Mouse (Mus musculus): ENCODE data around the gene Ccdc157. TPM values are rescaled to one million over a fixed set of nuclear protein-coding genes. Genes with fewer than 3 reads are reported as not detected.

Ccdc157 gene
- polyA plus RNA-seq, 1 experiment: 15.8 TPM

DNA sequence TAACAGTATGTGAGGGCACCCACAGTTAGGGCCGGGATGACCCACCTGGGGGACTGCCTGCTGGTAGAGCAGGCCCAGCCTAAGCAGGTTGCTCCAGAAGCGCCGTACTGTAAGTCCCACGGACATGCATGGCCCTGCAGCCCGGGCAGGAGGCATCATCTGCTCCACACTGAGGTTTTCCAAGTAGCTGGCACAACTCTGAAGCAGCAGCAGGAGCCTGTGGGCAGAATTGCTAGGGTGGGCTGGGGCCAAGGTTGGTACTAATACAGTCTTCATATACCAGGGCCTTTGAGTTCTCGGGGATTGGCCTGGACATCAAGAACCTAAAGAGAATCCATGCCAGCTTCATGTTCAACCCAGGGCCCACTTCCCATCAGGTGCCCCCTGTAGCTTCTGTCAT, 10.2 kb downstream of the Ccdc157 start:
- 51% methylated on average over 6 of the region's 6 CpGs for WGBS
- Histone ChIP-seq H3K4me3 (replicated peaks; ENCODE audit: insufficient read depth, low read depth, low read length) (no peak overlapping the region), H3K27me3 (ENCODE audit: control insufficient read depth, insufficient read depth, low read length) (no peaks in the 10 kb centered on the region), H3K27ac (ENCODE audit: insufficient read depth, low read length) (no peak overlapping the region), H3K4me1 (ENCODE audit: control insufficient read depth, insufficient read depth, low read length) (no peaks in the 10 kb centered on the region)
- no peak for TF ChIP-seq CTCF (IDR thresholded peaks at IDR 0.05; ENCODE audit: borderline replicate concordance, insufficient read depth, low read depth, low read length)
- no peak for TF ChIP-seq POLR2A (IDR thresholded peaks at IDR 0.05; ENCODE audit: borderline replicate concordance, insufficient read depth, low read length)
- DNase-seq: no peak

DNA sequence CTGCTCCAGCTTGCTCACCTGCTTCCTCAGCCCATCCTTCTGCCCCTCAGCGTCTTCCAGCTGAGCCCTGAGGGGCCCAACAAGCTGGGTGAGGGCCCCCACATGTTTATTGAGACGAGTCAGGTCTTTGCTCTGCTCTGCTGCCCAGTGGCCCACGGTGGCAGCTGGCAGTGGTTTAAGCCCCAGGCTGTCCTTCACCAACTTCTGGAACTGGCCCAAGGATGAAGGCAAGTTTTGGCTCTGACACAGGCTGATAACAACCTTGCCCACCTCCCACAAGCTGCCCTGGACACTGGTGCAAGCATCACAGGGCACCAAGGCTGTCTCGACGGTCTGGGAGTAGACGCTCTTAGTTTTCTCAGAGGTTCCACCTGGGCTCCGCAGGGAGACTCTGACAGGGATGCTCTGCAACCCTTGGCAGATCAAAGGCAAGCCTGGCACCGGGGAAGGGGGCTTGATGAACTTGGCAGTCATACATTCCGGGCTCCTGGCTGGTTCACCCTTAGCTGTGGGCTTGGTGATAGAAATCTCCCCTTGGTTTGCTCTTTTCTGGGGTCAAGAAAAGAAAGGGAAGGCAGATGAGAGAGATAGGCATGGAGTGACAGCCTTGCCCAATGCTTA, 11.4 kb downstream of the Ccdc157 start:
- WGBS: 47% methylated on average over 9 of the region's 9 CpGs
- TF ChIP-seq POLR2A (IDR thresholded peaks at IDR 0.05; ENCODE audit: borderline replicate concordance, insufficient read depth, low read length) (no peak), CTCF (IDR thresholded peaks at IDR 0.05; ENCODE audit: borderline replicate concordance, insufficient read depth, low read depth, low read length) (no peak)
- DNase-seq: no peak
- Histone ChIP-seq H3K4me3 (replicated peaks; ENCODE audit: insufficient read depth, low read depth, low read length) (no peak overlapping the region), H3K27me3 (ENCODE audit: control insufficient read depth, insufficient read depth, low read length) (no peaks in the 10 kb centered on the region), H3K4me1 (ENCODE audit: control insufficient read depth, insufficient read depth, low read length) (no peaks in the 10 kb centered on the region), H3K27ac (ENCODE audit: insufficient read depth, low read length) (no peak overlapping the region)

DNA sequence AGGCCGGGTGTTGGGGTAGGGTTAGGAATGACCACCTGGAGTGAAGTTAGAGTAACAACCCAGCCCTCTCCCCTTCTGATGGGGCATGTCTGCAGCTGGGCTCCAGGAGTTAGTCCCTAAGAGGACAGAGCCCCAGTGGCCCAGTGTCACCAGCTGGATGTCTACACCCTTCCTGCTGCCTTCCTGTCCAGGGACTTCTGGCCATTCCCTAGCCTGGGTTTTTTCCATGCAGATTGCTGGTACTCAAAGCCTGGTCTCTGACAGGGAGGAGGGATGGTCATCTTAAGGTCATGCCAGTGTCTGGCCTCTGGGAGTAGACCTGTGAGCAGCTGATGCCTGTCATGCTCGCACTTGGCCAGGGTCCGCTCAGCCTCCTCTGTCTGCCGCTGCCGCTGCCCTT, 12.0 kb downstream of the Ccdc157 start:
- WGBS: 81% methylated on average over 5 of the region's 5 CpGs

DNA sequence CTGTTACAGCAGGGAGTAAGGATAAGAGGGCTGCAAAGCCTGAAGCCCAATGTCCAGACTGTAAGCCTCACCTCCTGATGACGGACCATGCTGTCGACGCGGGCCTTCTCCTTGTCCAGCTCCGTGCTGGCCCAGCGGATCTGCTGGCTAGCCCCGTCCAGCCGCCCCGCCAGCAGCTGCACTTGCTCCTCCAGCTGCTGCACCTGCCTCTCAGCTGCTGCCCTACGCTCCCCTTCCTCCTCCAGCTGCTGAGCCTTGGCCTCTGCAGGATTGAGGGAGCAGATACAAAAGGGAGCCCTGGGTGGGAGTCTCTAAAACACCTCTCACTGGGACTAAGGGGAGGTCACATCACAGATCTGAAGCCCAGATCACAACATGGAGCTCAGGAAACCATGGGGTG, 13.0 kb downstream of the Ccdc157 start:
- DNase-seq: no peak
- 91% methylated on average over 10 of the region's 10 CpGs for WGBS
- H3K4me3 ChIP-seq (replicated peaks; ENCODE audit: insufficient read depth, low read depth, low read length): no peak overlapping the region
- no peak overlapping the region for H3K27ac ChIP-seq (ENCODE audit: insufficient read depth, low read length)
- no peaks in the 10 kb centered on the region for H3K4me1 ChIP-seq (ENCODE audit: control insufficient read depth, insufficient read depth, low read length)
- H3K27me3 ChIP-seq (ENCODE audit: control insufficient read depth, insufficient read depth, low read length): no peaks in the 10 kb centered on the region
- no peak for TF ChIP-seq POLR2A (IDR thresholded peaks at IDR 0.05; ENCODE audit: borderline replicate concordance, insufficient read depth, low read length)
- TF ChIP-seq CTCF (IDR thresholded peaks at IDR 0.05; ENCODE audit: borderline replicate concordance, insufficient read depth, low read depth, low read length): no peak

More for the DNA sequence above, 12.0 kb downstream of the Ccdc157 start:
- Histone ChIP-seq H3K4me1 (ENCODE audit: control insufficient read depth, insufficient read depth, low read length) (no peaks in the 10 kb centered on the region), H3K27me3 (ENCODE audit: control insufficient read depth, insufficient read depth, low read length) (no peaks in the 10 kb centered on the region), H3K27ac (ENCODE audit: insufficient read depth, low read length) (no peak overlapping the region), H3K4me3 (replicated peaks; ENCODE audit: insufficient read depth, low read depth, low read length) (no peak overlapping the region)
- TF ChIP-seq CTCF (IDR thresholded peaks at IDR 0.05; ENCODE audit: borderline replicate concordance, insufficient read depth, low read depth, low read length) (no peak), POLR2A (IDR thresholded peaks at IDR 0.05; ENCODE audit: borderline replicate concordance, insufficient read depth, low read length) (no peak)
- no peak for DNase-seq

DNA sequence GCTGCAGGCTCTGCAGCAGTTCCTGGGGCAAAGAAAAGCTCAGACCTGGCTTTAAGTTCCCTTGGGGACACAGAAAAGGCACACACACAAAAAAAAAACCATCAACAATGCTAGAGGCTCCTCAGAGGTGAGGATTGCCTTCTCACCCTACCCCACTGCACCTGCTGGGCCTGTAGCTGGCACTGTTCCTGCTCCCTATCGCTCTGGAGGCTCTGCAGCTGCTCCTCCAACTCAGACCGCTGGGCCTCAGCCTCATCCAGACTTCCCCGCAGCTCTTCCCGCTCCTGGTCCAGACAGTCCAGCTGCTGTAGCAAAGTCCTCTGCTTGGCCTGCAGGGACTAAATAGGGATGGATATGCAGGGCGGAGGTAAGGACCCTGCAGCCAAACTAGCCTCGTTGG, 13.7 kb downstream of the Ccdc157 start:
- no peak overlapping the region for H3K4me3 ChIP-seq (replicated peaks; ENCODE audit: insufficient read depth, low read depth, low read length)
- WGBS: 34% methylated on average over 6 of the region's 6 CpGs
- TF ChIP-seq POLR2A (IDR thresholded peaks at IDR 0.05; ENCODE audit: borderline replicate concordance, insufficient read depth, low read length) (no peak), CTCF (IDR thresholded peaks at IDR 0.05; ENCODE audit: borderline replicate concordance, insufficient read depth, low read depth, low read length) (no peak)

DNA sequence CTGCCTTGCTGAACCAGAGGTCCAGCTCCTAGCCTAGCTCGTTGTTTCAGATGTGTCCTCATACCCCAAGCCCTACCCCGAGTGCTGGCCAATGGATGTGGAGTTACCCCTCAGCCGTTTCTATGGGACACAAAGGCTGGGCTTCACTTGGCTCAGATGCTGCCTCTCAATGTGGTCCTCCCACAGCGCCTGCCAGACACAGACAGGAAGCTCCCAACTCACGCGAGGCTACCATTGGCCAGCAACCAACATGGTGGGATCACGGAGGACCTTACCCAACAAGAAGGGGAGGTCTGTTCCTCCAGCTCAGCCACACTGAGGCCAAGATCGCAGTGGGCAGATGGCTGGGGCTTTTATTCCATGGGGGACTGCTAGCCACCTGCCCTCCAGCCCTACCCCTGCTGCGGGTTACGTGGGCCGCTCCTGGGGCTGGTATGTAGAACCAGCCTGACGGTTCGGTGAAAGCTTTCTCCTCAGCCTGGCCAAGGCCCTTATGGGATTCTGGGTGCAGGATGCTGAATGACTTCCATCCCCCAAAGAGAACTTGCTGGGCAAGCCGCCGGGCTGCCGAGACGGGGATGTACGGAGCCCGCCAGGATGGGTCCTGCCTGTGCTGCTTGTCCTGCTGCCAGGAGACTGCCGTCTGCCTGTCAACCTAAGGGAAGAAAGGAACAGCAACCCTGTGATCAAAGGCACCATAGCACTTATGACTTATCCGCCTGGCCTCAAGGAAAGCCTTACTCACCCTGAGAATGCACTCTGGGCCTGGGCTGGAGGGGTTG, 16.6 kb downstream of the Ccdc157 start:
- TF ChIP-seq CTCF (IDR thresholded peaks at IDR 0.05; ENCODE audit: borderline replicate concordance, insufficient read depth, low read depth, low read length): no peak
- TF ChIP-seq POLR2A (IDR thresholded peaks at IDR 0.05; ENCODE audit: borderline replicate concordance, insufficient read depth, low read length): no peak
- Histone ChIP-seq H3K4me1 (ENCODE audit: control insufficient read depth, insufficient read depth, low read length) (no peaks in the 10 kb centered on the region), H3K27ac (ENCODE audit: insufficient read depth, low read length) (no peak overlapping the region), H3K27me3 (ENCODE audit: control insufficient read depth, insufficient read depth, low read length) (no peaks in the 10 kb centered on the region), H3K4me3 (replicated peaks; ENCODE audit: insufficient read depth, low read depth, low read length) (no peak overlapping the region)
- WGBS: 29% methylated on average over 21 of the region's 21 CpGs
- DNase-seq: no peak

More for the DNA sequence above, 13.7 kb downstream of the Ccdc157 start:
- Histone ChIP-seq H3K27ac (ENCODE audit: insufficient read depth, low read length) (no peak overlapping the region), H3K4me1 (ENCODE audit: control insufficient read depth, insufficient read depth, low read length) (no peaks in the 10 kb centered on the region), H3K27me3 (ENCODE audit: control insufficient read depth, insufficient read depth, low read length) (no peaks in the 10 kb centered on the region)
- no peak for DNase-seq

DNA sequence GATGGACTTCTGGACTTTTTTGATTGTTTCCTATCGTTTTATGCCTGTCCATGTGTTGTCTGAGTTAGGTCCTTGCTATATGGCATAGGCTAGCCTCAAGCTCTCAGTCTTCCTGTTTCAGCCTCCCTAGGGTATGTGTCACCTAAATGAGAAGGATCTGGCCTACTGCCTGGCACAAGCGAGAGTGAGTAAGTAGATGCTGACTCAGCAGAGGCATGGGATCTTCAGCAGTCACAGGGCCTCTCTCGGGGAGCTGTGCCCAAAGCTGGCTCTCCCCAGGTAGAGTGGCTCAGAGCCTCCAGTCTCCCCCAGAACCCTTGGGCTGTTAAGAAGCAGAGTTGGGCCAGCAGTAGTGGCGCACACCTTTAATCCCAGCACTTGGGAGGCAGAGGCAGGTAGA, 17.7 kb downstream of the Ccdc157 start:
- H3K4me1 ChIP-seq (ENCODE audit: control insufficient read depth, insufficient read depth, low read length): no peaks in the 10 kb centered on the region; the same call in 1 of the 2 replicates
- no peaks in the 10 kb centered on the region for H3K27me3 ChIP-seq (ENCODE audit: control insufficient read depth, insufficient read depth, low read length)
- H3K4me3 ChIP-seq (replicated peaks; ENCODE audit: insufficient read depth, low read depth, low read length): no peak overlapping the region
- WGBS: 74% methylated on average over 4 of the region's 4 CpGs
- no peak for DNase-seq
- no peak for TF ChIP-seq POLR2A (IDR thresholded peaks at IDR 0.05; ENCODE audit: borderline replicate concordance, insufficient read depth, low read length)
- no peak overlapping the region for H3K27ac ChIP-seq (ENCODE audit: insufficient read depth, low read length)

DNA sequence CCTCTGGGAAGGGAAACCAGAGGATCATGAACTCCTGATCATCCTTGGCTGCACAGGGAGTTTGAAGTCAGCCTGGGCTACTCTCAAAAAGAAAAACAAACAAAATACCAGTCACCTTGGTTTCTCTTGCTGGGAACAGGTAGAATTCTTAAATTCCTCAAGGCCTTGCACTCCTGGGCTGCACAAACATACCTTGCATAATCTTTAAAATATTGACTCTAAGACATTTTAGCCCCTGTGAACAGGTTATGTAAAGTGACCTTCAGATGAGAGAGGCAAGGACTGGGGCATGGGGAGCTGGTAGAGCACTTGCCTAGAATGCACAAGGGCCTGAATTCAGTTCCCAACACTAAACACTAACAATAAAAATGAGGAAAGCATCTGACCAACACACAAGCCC, 18.6 kb downstream of the Ccdc157 start:
- peaks cover 3% of the 10 kb centered on the region; the same call in 1 of the 2 replicates for H3K4me1 ChIP-seq (ENCODE audit: control insufficient read depth, insufficient read depth, low read length)
- DNase-seq: no peak
- no peak overlapping the region for H3K4me3 ChIP-seq (replicated peaks; ENCODE audit: insufficient read depth, low read depth, low read length)
- TF ChIP-seq POLR2A (IDR thresholded peaks at IDR 0.05; ENCODE audit: borderline replicate concordance, insufficient read depth, low read length): no peak
- TF ChIP-seq CTCF (IDR thresholded peaks at IDR 0.05; ENCODE audit: borderline replicate concordance, insufficient read depth, low read depth, low read length): no peak
- no peak overlapping the region for H3K27ac ChIP-seq (ENCODE audit: insufficient read depth, low read length)
- H3K27me3 ChIP-seq (ENCODE audit: control insufficient read depth, insufficient read depth, low read length): no peaks in the 10 kb centered on the region

Data from cerebellum, adult 2 months (tissue).